Mouse (Mus musculus) cortical plate, adult 2 months (tissue): ENCODE measurements around the gene Prr19. TPM values are rescaled to one million over a fixed set of nuclear protein-coding genes. Genes with fewer than 3 reads are reported as not detected.

Experiments
- H3K27ac ChIP-seq: fragments of 200-500 bp; 2 replicates; pipeline ENCODE4 v1.5.1; 2012; ENCODE audit warnings: low read length, control low read depth, inconsistent platforms; ENCODE audit not compliant: insufficient read depth
- H3K4me1 ChIP-seq: fragments of 200-500 bp; 2 replicates; pipeline ENCODE4 v1.6.1; 2011; ENCODE audit warnings: low read length; ENCODE audit not compliant: control insufficient read depth, insufficient read depth
- H3K4me3 ChIP-seq: fragments of 200-500 bp; 2 replicates; pipeline ENCODE4 v1.5.1; 2011; ENCODE audit warnings: mild to moderate bottlenecking, low read length, control low read depth; ENCODE audit not compliant: insufficient read depth
- CTCF ChIP-seq: fragments of 200-500 bp; IDR thresholded peaks from 2 replicates; pipeline ENCODE4 v1.5.1; 2011; ENCODE audit warnings: mild to moderate bottlenecking, control low read depth, low read length; ENCODE audit not compliant: insufficient read depth; ENCODE audit errors: extremely low read depth
- POLR2A ChIP-seq: fragments of 200-500 bp; IDR thresholded peaks from 2 replicates; pipeline ENCODE4 v1.6.1; 2011; ENCODE audit warnings: mild to moderate bottlenecking, low read length, control low read depth; ENCODE audit not compliant: insufficient read depth; ENCODE audit errors: extremely low read depth
- polyA plus RNA-seq: library from polyadenylated mRNA; depleted of rRNA; stranded (reverse); fragments of >200 nt; gene quantifications from 2 replicates; pipeline ENCODE4 v1.2.3, GENCODE M21; 2012

Gene Prr19
- polyA plus RNA-seq, 1 experiment, result 0.08 TPM

- Histone ChIP-seq H3K27ac (no peak overlapping the region), H3K4me1 (peaks cover 7% of the 10 kb centered on the region), H3K4me3 (peak overlapping the region; percentile 82)
- no peak for TF ChIP-seq CTCF
- TF ChIP-seq POLR2A, result no peak
Observed at GRCm38 (mm10) chr7:25269029-25269428, 32.2 kb upstream of the Prr19 start.

DNA sequence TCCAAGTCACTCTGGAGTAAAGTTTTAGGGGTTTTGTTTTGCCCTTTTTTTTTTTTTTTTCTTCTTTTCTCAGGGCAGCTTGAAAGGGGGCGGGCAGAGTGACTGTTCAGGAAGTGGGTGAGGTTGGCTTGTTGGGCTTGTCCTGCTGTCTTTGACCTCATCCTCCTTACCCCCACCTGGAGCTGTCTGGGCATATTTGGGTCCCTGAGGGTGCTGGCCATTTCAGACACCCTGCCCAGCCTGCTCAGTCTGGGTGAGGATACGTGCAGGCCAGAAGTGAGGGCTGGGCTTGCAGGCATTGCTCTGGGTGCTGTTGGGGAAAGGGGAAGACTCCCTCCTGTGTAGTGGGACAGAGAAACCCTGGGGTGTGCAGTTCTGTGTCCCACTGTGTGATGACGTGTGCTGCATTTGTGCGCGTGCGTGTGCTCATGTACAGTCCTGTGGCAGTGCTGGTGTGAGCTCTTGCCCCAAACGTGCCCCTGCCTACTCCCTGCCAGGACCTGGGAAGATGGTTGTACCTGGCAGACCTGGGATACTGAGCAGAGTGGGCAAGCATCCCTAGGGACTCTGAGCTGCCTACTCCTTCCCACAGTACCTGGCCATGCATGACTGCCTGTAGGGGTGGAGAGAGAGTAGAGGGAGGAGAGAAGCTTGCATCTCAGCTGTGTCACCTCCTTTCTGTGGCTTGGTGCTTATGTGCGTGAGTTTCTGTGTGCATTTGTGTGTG, 31.5 kb upstream of the Prr19 start:
- peaks cover 13% of the 10 kb centered on the region for H3K4me1 ChIP-seq
- peak overlapping the region; percentile 82; the same call in 1 of the 2 replicates for H3K4me3 ChIP-seq
- H3K27ac ChIP-seq, result no peak overlapping the region
- TF ChIP-seq CTCF, result no peak
- no peak for TF ChIP-seq POLR2A

GRCm38 (mm10) chr7:25270652-25271633, 30.3 kb upstream of the Prr19 start:
- Histone ChIP-seq H3K27ac (no peak overlapping the region), H3K4me1 (peaks cover 15% of the 10 kb centered on the region), H3K4me3 (no peak overlapping the region)
- no peak for TF ChIP-seq CTCF
- TF ChIP-seq POLR2A, result no peak

DNA sequence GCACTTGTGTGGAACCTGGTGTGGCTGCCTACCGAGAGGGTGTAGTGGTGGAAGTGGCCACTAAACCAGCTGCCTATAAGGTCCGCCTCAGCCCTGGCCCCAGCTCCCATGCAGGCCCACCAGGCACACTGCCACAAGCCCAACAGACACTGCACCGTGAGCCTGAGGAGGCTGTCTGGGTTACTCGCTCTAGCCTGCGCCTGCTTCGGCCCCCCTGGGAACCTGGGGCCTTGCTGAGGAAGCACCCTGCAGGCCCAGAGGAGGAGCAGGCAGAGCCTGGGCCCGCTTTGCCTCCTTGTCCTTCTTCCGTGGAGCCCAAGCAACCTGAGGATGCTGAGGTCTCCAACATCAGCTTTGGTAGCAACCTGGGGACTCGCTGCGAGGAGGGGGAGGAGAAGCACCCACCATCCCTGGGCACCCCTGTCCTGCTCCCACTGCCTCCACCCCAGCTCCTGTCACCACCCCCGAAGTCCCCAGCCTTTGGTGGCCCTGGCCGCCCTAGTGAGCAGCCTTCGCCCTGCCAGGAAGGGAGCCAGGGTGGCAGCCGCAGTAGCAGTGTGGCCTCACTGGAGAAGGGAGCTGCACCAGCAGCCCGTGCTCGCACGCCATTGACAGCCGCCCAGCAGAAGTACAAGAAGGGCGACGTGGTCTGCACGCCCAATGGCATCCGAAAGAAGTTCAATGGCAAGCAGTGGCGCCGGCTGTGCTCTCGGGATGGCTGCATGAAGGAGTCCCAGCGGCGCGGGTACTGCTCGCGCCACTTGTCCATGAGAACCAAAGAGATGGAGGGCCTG, 29.4 kb upstream of the Prr19 start:
- Histone ChIP-seq H3K27ac (no peak overlapping the region), H3K4me3 (no peak overlapping the region), H3K4me1 (peaks cover 18% of the 10 kb centered on the region)
- TF ChIP-seq POLR2A (no peak), CTCF (no peak)

DNA sequence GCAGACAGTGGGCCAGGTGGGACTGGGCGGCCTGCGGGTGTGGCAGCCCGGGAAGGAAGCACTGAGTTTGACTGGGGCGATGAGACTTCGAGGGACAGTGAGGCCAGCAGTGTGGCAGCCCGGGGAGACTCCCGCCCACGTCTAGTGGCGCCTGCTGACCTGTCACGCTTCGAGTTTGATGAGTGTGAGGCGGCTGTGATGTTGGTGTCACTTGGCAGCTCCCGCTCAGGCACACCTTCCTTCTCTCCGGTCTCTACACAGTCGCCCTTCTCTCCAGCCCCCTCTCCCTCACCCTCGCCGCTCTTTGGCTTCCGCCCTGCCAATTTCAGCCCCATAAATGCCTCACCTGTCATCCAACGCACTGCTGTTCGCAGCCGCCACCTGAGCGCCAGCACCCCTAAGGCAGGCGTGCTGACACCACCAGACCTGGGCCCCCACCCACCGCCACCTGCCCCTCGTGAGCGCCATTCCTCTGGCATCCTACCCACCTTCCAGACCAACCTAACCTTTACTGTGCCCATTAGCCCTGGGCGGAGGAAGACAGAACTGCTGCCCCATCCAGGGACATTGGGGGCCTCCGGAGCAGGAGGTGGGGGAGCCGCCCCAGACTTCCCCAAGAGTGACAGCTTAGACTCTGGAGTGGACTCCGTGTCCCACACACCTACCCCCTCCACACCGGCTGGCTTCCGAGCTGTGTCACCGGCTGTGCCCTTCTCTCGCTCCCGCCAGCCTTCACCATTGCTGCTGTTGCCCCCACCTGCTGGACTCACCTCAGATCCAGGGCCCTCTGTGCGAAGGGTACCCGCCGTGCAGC, 28.6 kb upstream of the Prr19 start:
- H3K27ac ChIP-seq, result no peak overlapping the region
- peaks cover 18% of the 10 kb centered on the region for H3K4me1 ChIP-seq
- TF ChIP-seq CTCF, result no peak
- no peak for TF ChIP-seq POLR2A

GRCm38 (mm10) chr7:25273259-25274241, 27.7 kb upstream of the Prr19 start:
- H3K4me1 ChIP-seq, result peaks cover 18% of the 10 kb centered on the region
- H3K27ac ChIP-seq, result no peak overlapping the region
- no peak overlapping the region for H3K4me3 ChIP-seq
- TF ChIP-seq CTCF (no peak), POLR2A (no peak)

More for the DNA sequence above, 28.6 kb upstream of the Prr19 start:
- no peak overlapping the region for H3K4me3 ChIP-seq

DNA sequence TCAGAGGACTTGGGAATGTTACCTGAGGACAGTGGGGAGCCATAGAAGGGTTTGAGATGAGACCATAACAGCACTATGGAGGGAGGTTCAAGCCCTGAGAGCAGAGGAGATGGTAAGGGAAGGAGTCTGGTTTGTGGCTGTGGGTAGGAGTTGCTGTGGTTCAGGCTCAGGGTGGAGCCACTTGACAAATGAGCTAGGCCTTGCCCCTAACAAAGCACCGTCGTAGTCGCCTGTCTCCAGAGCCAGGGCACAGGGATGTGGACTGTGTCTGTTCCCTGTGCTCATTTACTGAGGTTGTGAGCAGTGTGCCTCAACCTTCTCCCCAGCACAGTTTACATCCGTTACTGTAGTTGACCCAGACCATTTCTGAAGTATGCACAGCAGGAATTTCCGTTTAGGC, 26.6 kb upstream of the Prr19 start:
- Histone ChIP-seq H3K27ac (no peak overlapping the region), H3K4me1 (peaks cover 16% of the 10 kb centered on the region), H3K4me3 (no peak overlapping the region)
- TF ChIP-seq CTCF (no peak), POLR2A (no peak)

GRCm38 (mm10) chr7:25274996-25275395, 26.2 kb upstream of the Prr19 start:
- peaks cover 12% of the 10 kb centered on the region for H3K4me1 ChIP-seq
- H3K4me3 ChIP-seq, result no peak overlapping the region
- no peak overlapping the region for H3K27ac ChIP-seq
- TF ChIP-seq POLR2A (no peak), CTCF (no peak)
